Comparison of ENCODE assay signal across 8 mouse cellular contexts in the genomic region with DNA sequence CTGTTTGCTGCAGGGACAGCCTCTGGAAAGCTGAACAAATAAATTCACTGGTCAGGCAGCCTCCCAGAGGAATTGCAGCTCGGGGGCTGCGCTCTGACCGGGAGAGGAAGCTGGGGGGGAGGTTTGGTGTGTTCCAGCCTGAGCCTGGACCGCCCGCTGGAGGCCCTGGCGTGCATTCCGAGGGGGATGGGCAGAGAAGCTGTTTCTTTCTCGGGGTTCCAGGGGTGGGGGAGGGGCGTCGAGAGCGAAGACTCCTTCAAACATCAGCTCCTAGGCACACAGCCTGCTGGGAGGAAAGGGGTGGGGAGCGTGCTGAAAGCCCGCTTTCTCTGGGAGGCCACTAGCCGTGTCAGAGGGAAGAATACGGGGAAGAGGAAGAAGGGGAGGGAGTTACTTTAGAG. TPM values are rescaled to one million over a fixed set of nuclear protein-coding genes. Genes with fewer than 3 reads are reported as not detected.
DNase-seq lines count a peak whose midpoint lies in the region; ATAC-seq and TF ChIP-seq lines count a peak whose summit lies in the region.

No protein-coding gene starts in this region.

- H3K4me1 ChIP-seq in forebrain, embryonic 10.5 days, result peaks cover 64% of the 10 kb centered on the region
- peaks cover 24 to 38% of the 10 kb centered on the region in 2 experiments for H3K4me1 ChIP-seq in heart, embryonic 14.5 days (ENCODE audit: control insufficient read depth in 2 of 2, insufficient read depth in 2 of 2, low read length in 2 of 2)
- H3K4me1 ChIP-seq in kidney, postnatal 0 days (replicated peaks; ENCODE audit: insufficient read depth, low read length), result peaks cover 37% of the 10 kb centered on the region
- H3K4me1 ChIP-seq in liver, embryonic 11.5 days (replicated peaks; ENCODE audit: control insufficient read depth, insufficient read depth, low read length), result peaks cover 33% of the 10 kb centered on the region
- peaks cover 39% of the 10 kb centered on the region for H3K4me1 ChIP-seq in neural tube, embryonic 12.5 days

- peaks cover 5% of the 10 kb centered on the region for H3K9me3 ChIP-seq in forebrain, embryonic 10.5 days
- 0 out of 2 replicates have a peak, but pooled peaks cover under 1% of the 10 kb centered on the region for H3K9me3 ChIP-seq in heart, embryonic 14.5 days (ENCODE audit: control insufficient read depth, low read length)
- no peaks in the 10 kb centered on the region for H3K9me3 ChIP-seq in kidney, postnatal 0 days (replicated peaks; ENCODE audit: low read length)
- H3K9me3 ChIP-seq in liver, embryonic 11.5 days (ENCODE audit: control insufficient read depth, low read length), result peaks cover 1% of the 10 kb centered on the region; the same call in 1 of the 2 replicates
- H3K9me3 ChIP-seq in neural tube, embryonic 12.5 days, result no peaks in the 10 kb centered on the region

- ATAC-seq in heart, embryonic 14.5 days (ENCODE audit: insufficient number of reproducible peaks, insufficient read depth, low FRiP score, low read depth), result peak; percentile 62
- peak; percentile 64 for ATAC-seq in kidney, postnatal 0 days (replicated peaks; ENCODE audit: low FRiP score, low read depth)
- ATAC-seq in liver, embryonic 11.5 days (replicated peaks; ENCODE audit: low FRiP score), result peak; percentile 11; the same call in 1 of the 2 replicates
- peak; percentile 55 for ATAC-seq in neural tube, embryonic 12.5 days (ENCODE audit: low FRiP score, low read depth)

- peak overlapping the region; percentile 96 for H3K4me3 ChIP-seq in forebrain, embryonic 10.5 days
- peak overlapping the region; percentile 82 to 94 for H3K4me3 ChIP-seq in heart, embryonic 14.5 days (ENCODE audit: control insufficient read depth in 1 of 2, insufficient read depth in 1 of 2, low read depth in 1 of 2, low read length in 2 of 2)
- H3K4me3 ChIP-seq in kidney, postnatal 0 days (replicated peaks; ENCODE audit: low read depth, low read length), result 0 out of 2 replicates have a peak overlapping the region, but pooled peaks have one; percentile 11
- H3K4me3 ChIP-seq in liver, embryonic 11.5 days (ENCODE audit: low read depth, low read length), result peak overlapping the region; percentile 86
- H3K4me3 ChIP-seq in neural tube, embryonic 12.5 days, result peak overlapping the region; percentile 18

- no peak for TF ChIP-seq CTCF in kidney, postnatal 0 days (IDR thresholded peaks at IDR 0.05; ENCODE audit: low read depth)

- H3K27me3 ChIP-seq in forebrain, embryonic 10.5 days (ENCODE audit: poor library complexity, severe bottlenecking), result no peaks in the 10 kb centered on the region
- H3K27me3 ChIP-seq in heart, embryonic 14.5 days (ENCODE audit: control insufficient read depth, insufficient read depth, low read length), result no peaks in the 10 kb centered on the region
- H3K27me3 ChIP-seq in kidney, postnatal 0 days (ENCODE audit: insufficient read depth, low read length), result no peaks in the 10 kb centered on the region
- H3K27me3 ChIP-seq in liver, embryonic 11.5 days (replicated peaks; ENCODE audit: control insufficient read depth, insufficient read depth, low read length), result no peaks in the 10 kb centered on the region
- H3K27me3 ChIP-seq in neural tube, embryonic 12.5 days (replicated peaks), result no peaks in the 10 kb centered on the region

- 0% methylated on average over 15 of the region's 15 CpGs for WGBS in forebrain, embryonic 10.5 days
- 0% methylated on average over 15 of the region's 15 CpGs for WGBS in heart, embryonic 14.5 days
- 2% methylated on average over 15 of the region's 15 CpGs for WGBS in kidney, postnatal 0 days
- WGBS in liver, embryonic 11.5 days, result 2% methylated on average over 15 of the region's 15 CpGs
- 3% methylated on average over 15 of the region's 15 CpGs for WGBS in neural tube, embryonic 12.5 days

- DNase-seq in adrenal gland, adult 2 months, result peak; percentile 54
- no peak for DNase-seq in adrenal gland, adult 8-10 months
- DNase-seq in forebrain, embryonic 10.5 days (ENCODE audit: extremely low spot score, low spot score), result peak; percentile 94
- peak; percentile 98 for DNase-seq in kidney, postnatal 0 days (ENCODE audit: low spot score)
- DNase-seq in liver, embryonic 11.5 days (ENCODE audit: low spot score), result peak; percentile 78
- peak; percentile 85 for DNase-seq in urinary bladder, postnatal 14 days (ENCODE audit: low spot score)

- H3K9ac ChIP-seq in heart, embryonic 14.5 days (ENCODE audit: low read length), result peak overlapping the region; percentile 100
- H3K9ac ChIP-seq in kidney, postnatal 0 days (ENCODE audit: low read depth, low read length), result peak overlapping the region; percentile 10; the same call in 1 of the 2 replicates
- peak overlapping the region; percentile 10 for H3K9ac ChIP-seq in liver, embryonic 11.5 days (ENCODE audit: low read depth, low read length)
- H3K9ac ChIP-seq in neural tube, embryonic 12.5 days, result peak overlapping the region; percentile 33; the same call in 1 of the 2 replicates

- H3K4me2 ChIP-seq in heart, embryonic 14.5 days (ENCODE audit: low read length), result peak overlapping the region; percentile 93
- H3K4me2 ChIP-seq in kidney, postnatal 0 days (ENCODE audit: low read length), result peak overlapping the region; percentile 68
- H3K4me2 ChIP-seq in liver, embryonic 11.5 days, result peak overlapping the region; percentile 92
- H3K4me2 ChIP-seq in neural tube, embryonic 12.5 days (replicated peaks), result peak overlapping the region; percentile 94

- peaks cover 5% of the 10 kb centered on the region; the same call in 1 of the 2 replicates for H3K36me3 ChIP-seq in forebrain, embryonic 10.5 days (replicated peaks)
- H3K36me3 ChIP-seq in heart, embryonic 14.5 days (ENCODE audit: control insufficient read depth, insufficient read depth, low read length), result peaks cover 7% of the 10 kb centered on the region; the same call in 1 of the 2 replicates
- no peaks in the 10 kb centered on the region for H3K36me3 ChIP-seq in kidney, postnatal 0 days (ENCODE audit: insufficient read depth, low read length)
- H3K36me3 ChIP-seq in liver, embryonic 11.5 days (ENCODE audit: control insufficient read depth, insufficient read depth, low read length), result peaks cover 4% of the 10 kb centered on the region; the same call in 1 of the 2 replicates
- H3K36me3 ChIP-seq in neural tube, embryonic 12.5 days, result no peaks in the 10 kb centered on the region

- H3K27ac ChIP-seq in forebrain, embryonic 10.5 days, result peak overlapping the region; percentile 100
- peak overlapping the region; percentile 96 to 99 for H3K27ac ChIP-seq in heart, embryonic 14.5 days (replicated peaks in 1 of 2; ENCODE audit: control insufficient read depth in 1 of 2, insufficient read depth in 1 of 2, low read depth in 2 of 2, low read length in 2 of 2)
- peak overlapping the region; percentile 99 for H3K27ac ChIP-seq in kidney, postnatal 0 days
- peak overlapping the region; percentile 88 for H3K27ac ChIP-seq in liver, embryonic 11.5 days (ENCODE audit: low read depth, low read length)
- peak overlapping the region; percentile 94 for H3K27ac ChIP-seq in neural tube, embryonic 12.5 days

RNA-seq across cellular contexts. Expression of gene Zcchc3, which starts 3.9 kb away (rescaled TPM):
- 1 to 10 TPM; 5.4 to 7.8 TPM for total RNA-seq in adrenal gland, adult 2 months (2021)
- polyA plus RNA-seq in adrenal gland, adult 2 months (2012; rRNA removed), result 3.3 and 3.7 TPM in 2 replicates
- total RNA-seq in adrenal gland, adult 8-10 months (2022), result 10 to 100 TPM in 1 of 4 experiments, 1 to 10 TPM in 3; 7.9 to 11.2 (median 9.2) TPM
- polyA plus RNA-seq in forebrain, embryonic 10.5 days (2016; fragmentation: Nextera tagmentation; extraction: Ambion mirVana), result 46.5 and 50.0 TPM in 2 replicates
- 35.7 and 36.1 TPM in 2 replicates for polyA plus RNA-seq in heart, embryonic 14.5 days (2014; fragmentation: Nextera tagmentation; extraction: Ambion mirVana)
- polyA plus RNA-seq in kidney, postnatal 0 days (2015; fragmentation: Nextera tagmentation; extraction: Ambion mirVana), result 28.3 and 31.0 TPM in 2 replicates
- polyA plus RNA-seq in liver, embryonic 11.5 days (2014; fragmentation: Nextera tagmentation; extraction: Ambion mirVana), result 41.6 and 44.6 TPM in 2 replicates
- polyA plus RNA-seq in neural tube, embryonic 12.5 days (2016; fragmentation: Nextera tagmentation; extraction: Ambion mirVana), result 47.9 and 49.8 TPM in 2 replicates

RNA-seq across cellular contexts. Expression of gene 6820408C15Rik, which starts 4.4 kb away (rescaled TPM):
- total RNA-seq in adrenal gland, adult 2 months (2021), result under 1 TPM; 0.32 to 0.35 TPM
- 0.07 and 0.13 TPM in 2 replicates for polyA plus RNA-seq in adrenal gland, adult 2 months (2012; rRNA removed)
- total RNA-seq in adrenal gland, adult 8-10 months (2022), result under 1 TPM; 0.32 to 0.51 (median 0.42) TPM
- 0.76 and 1.0 TPM in 2 replicates for polyA plus RNA-seq in forebrain, embryonic 10.5 days (2016; fragmentation: Nextera tagmentation; extraction: Ambion mirVana)
- polyA plus RNA-seq in heart, embryonic 14.5 days (2014; fragmentation: Nextera tagmentation; extraction: Ambion mirVana), result 1.8 and 2.3 TPM in 2 replicates
- 0.76 and 0.92 TPM in 2 replicates for polyA plus RNA-seq in kidney, postnatal 0 days (2015; fragmentation: Nextera tagmentation; extraction: Ambion mirVana)
- polyA plus RNA-seq in liver, embryonic 11.5 days (2014; fragmentation: Nextera tagmentation; extraction: Ambion mirVana), result 0.31 and 1.1 TPM in 2 replicates
- 0.53 and 0.61 TPM in 2 replicates for polyA plus RNA-seq in neural tube, embryonic 12.5 days (2016; fragmentation: Nextera tagmentation; extraction: Ambion mirVana)

RNA-seq across cellular contexts. Expression of gene Sox12, which starts 13.1 kb away (rescaled TPM):
- 10 to 100 TPM in 1 of 2 experiments, 1 to 10 TPM in 1; 6.2 to 11.0 TPM for total RNA-seq in adrenal gland, adult 2 months (2021)
- polyA plus RNA-seq in adrenal gland, adult 2 months (2012; rRNA removed), result 13.7 and 15.9 TPM in 2 replicates
- total RNA-seq in adrenal gland, adult 8-10 months (2022), result 10 to 100 TPM in 3 of 4 experiments, 1 to 10 TPM in 1; 9.9 to 16.8 (median 12.6) TPM
- 9.3 and 9.5 TPM in 2 replicates for polyA plus RNA-seq in forebrain, embryonic 10.5 days (2016; fragmentation: Nextera tagmentation; extraction: Ambion mirVana)
- polyA plus RNA-seq in heart, embryonic 14.5 days (2014; fragmentation: Nextera tagmentation; extraction: Ambion mirVana), result 13.1 and 15.0 TPM in 2 replicates
- polyA plus RNA-seq in kidney, postnatal 0 days (2015; fragmentation: Nextera tagmentation; extraction: Ambion mirVana), result 8.2 and 9.2 TPM in 2 replicates
- 8.5 and 9.8 TPM in 2 replicates for polyA plus RNA-seq in liver, embryonic 11.5 days (2014; fragmentation: Nextera tagmentation; extraction: Ambion mirVana)
- 18.5 and 18.9 TPM in 2 replicates for polyA plus RNA-seq in neural tube, embryonic 12.5 days (2016; fragmentation: Nextera tagmentation; extraction: Ambion mirVana)

RNA-seq across cellular contexts. Expression of gene Nrsn2, which starts 34.5 kb away (rescaled TPM):
- total RNA-seq in adrenal gland, adult 2 months (2021), result 1 to 10 TPM; 3.9 to 5.0 TPM
- polyA plus RNA-seq in adrenal gland, adult 2 months (2012; rRNA removed), result 7.4 and 8.4 TPM in 2 replicates
- total RNA-seq in adrenal gland, adult 8-10 months (2022), result 10 to 100 TPM in 1 of 4 experiments, 1 to 10 TPM in 3; 5.3 to 11.3 (median 8.1) TPM
- polyA plus RNA-seq in forebrain, embryonic 10.5 days (2016; fragmentation: Nextera tagmentation; extraction: Ambion mirVana), result 1.1 and 2.4 TPM in 2 replicates
- 2.2 and 3.8 TPM in 2 replicates for polyA plus RNA-seq in heart, embryonic 14.5 days (2014; fragmentation: Nextera tagmentation; extraction: Ambion mirVana)
- polyA plus RNA-seq in kidney, postnatal 0 days (2015; fragmentation: Nextera tagmentation; extraction: Ambion mirVana), result 0.60 and 0.68 TPM in 2 replicates
- polyA plus RNA-seq in liver, embryonic 11.5 days (2014; fragmentation: Nextera tagmentation; extraction: Ambion mirVana), result 0.45 and 0.49 TPM in 2 replicates
- 14.7 and 16.5 TPM in 2 replicates for polyA plus RNA-seq in neural tube, embryonic 12.5 days (2016; fragmentation: Nextera tagmentation; extraction: Ambion mirVana)

RNA-seq across cellular contexts. Expression of gene Defb23, which starts 53.4 kb away (rescaled TPM):
- total RNA-seq in adrenal gland, adult 2 months (2021), result not detected
- polyA plus RNA-seq in adrenal gland, adult 2 months (2012; rRNA removed), result not detected in 2 replicates
- total RNA-seq in adrenal gland, adult 8-10 months (2022), result not detected
- polyA plus RNA-seq in forebrain, embryonic 10.5 days (2016; fragmentation: Nextera tagmentation; extraction: Ambion mirVana), result not detected in 2 replicates
- polyA plus RNA-seq in heart, embryonic 14.5 days (2014; fragmentation: Nextera tagmentation; extraction: Ambion mirVana), result not detected in 2 replicates
- not detected in 2 replicates for polyA plus RNA-seq in kidney, postnatal 0 days (2015; fragmentation: Nextera tagmentation; extraction: Ambion mirVana)
- polyA plus RNA-seq in liver, embryonic 11.5 days (2014; fragmentation: Nextera tagmentation; extraction: Ambion mirVana), result not detected in 2 replicates
- not detected in 2 replicates for polyA plus RNA-seq in neural tube, embryonic 12.5 days (2016; fragmentation: Nextera tagmentation; extraction: Ambion mirVana)

Comparison
In these comparisons a context has a peak if more than half of its experiments do, and no peak if none do; other contexts are left out.
1. H3K4me3 ChIP-seq: peak in every context shown above with its lines; median percentile 96 in forebrain, embryonic 10.5 days; 88 in heart, embryonic 14.5 days; 86 in liver, embryonic 11.5 days; 18 in neural tube, embryonic 12.5 days; 11 in kidney, postnatal 0 days.
2. ATAC-seq: peak in every context shown above with its lines; median percentile 64 in kidney, postnatal 0 days; 62 in heart, embryonic 14.5 days; 55 in neural tube, embryonic 12.5 days; 11 in liver, embryonic 11.5 days.
3. H3K9ac ChIP-seq: peak in every context shown above with its lines; median percentile 100 in heart, embryonic 14.5 days; 33 in neural tube, embryonic 12.5 days; 10 in kidney, postnatal 0 days; 10 in liver, embryonic 11.5 days.